Mouse (Mus musculus): ENCODE data around the gene Odc1. TPM values are rescaled to one million over a fixed set of nuclear protein-coding genes. Genes with fewer than 3 reads are reported as not detected.

Gene Odc1
- total RNA-seq (2023): 525 TPM

DNA sequence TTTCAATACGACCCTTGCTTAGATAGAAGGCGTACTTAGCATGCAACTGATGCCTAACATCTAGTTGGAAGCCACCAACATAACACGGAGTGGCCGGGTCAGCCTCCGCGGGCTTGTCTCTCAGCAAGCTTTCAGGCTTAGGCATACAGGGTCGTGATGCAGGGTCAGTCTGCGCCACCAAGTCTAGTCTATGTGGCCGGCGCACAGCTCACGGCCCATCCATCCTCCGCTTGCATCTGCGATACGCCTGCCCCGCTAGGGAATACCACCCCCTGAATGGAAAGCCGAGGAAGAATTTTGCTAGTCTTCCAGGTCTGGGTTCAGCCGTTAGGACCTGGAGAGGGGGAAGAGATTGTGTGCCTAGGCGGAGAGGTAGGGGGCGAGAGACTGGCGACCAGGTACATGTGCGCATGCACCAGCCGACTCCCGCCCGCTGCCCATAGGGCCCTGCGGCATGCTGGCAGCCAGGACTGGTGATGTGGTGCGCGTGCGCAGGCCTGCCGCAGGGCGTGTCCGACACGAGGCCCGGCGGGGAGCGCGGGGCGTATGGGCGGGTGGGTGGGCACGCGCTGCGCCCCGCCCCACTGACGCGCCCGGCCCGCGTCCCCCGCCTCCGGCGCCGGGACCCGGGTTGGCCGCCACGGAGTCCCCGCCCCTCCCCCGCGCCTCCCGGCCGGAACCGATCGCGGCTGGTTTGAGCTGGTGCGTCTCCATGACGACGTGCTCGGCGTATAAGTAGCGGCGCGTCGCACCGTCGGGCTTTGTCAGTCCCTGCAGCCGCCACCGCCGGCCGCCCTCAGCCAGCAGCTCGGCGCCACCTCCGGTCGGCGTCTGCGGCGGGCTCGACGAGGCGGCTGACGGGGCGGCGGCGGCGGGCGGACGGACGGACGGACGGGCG is at the start of gene Odc1:
TSS of gene Odc1 (plus strand) at position 586 of the 898 bp plus-strand sequence.

Other genes with a start within 250 kb of the Odc1 start
- gene Atp6v1c2, start 215.4 kb upstream of the Odc1 start, total RNA-seq (2023): not detected
- 20.0 TPM for gene Nol10, start 196.3 kb upstream of the Odc1 start, total RNA-seq (2023)
- 130 TPM for gene Hpcal1, start 146.1 kb downstream of the Odc1 start, total RNA-seq (2023)